Mouse (Mus musculus): ENCODE data around the gene Gm4836. TPM values are rescaled to one million over a fixed set of nuclear protein-coding genes. Genes with fewer than 3 reads are reported as not detected.
"Not testable (repeated sequence)": the region's sequence is repeated elsewhere in the genome, so short reads cannot be mapped to it uniquely, and the experiment has no call there.

The Gm4836 gene
- not detected in 2 replicates for polyA plus RNA-seq (2014; fragmentation: Nextera tagmentation; extraction: Ambion mirVana)

- no CpG with 5 or more reads among the region's 6 CpGs for WGBS
Measured at GRCm38 (mm10) chrX:28293532-28293931, at the start of gene Gm4836. Gene Gm4836, minus strand, starts transcription at chrX:28293632.

More at GRCm38 (mm10) chrX:28293532-28293931, at the start of gene Gm4836:
- H3K9me3 ChIP-seq (ENCODE audit: control insufficient read depth, low read length); H3K9ac ChIP-seq (ENCODE audit: low read depth, low read length); DNase-seq (ENCODE audit: low spot score); H3K4me2 ChIP-seq; H3K4me1 ChIP-seq (replicated peaks; ENCODE audit: control insufficient read depth, insufficient read depth, low read length); H3K27ac ChIP-seq (ENCODE audit: low read depth, low read length); ATAC-seq (replicated peaks; ENCODE audit: low FRiP score); H3K36me3 ChIP-seq (ENCODE audit: control insufficient read depth, insufficient read depth, low read length); H3K27me3 ChIP-seq (replicated peaks; ENCODE audit: control insufficient read depth, insufficient read depth, low read length); H3K4me3 ChIP-seq (ENCODE audit: low read depth, low read length): not testable (repeated sequence)
